Mouse (Mus musculus): Measurements from ENCODE around the gene Tcte2.

Tcte2 gene

DNA sequence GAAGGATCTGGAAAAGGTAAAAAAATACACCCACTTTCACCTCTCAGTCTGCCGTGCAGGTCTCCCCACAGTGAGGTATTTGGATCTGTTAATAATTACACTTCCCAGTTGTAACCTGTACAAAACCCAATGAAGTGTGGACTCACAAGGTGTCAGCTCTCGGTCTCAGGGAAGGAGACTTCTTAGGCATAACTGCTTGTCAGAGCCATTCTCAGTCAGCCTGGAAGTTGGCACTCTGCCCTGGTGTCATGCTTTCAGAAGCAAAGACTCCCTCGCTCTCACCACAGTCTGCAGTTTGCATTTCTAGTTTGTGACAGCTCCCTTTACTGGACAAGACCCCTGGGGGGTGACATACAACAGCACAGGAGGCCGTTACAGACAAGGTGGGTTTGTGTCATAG, 16.8 kb downstream of the Tcte2 start:
- no peak for DNase-seq

DNA sequence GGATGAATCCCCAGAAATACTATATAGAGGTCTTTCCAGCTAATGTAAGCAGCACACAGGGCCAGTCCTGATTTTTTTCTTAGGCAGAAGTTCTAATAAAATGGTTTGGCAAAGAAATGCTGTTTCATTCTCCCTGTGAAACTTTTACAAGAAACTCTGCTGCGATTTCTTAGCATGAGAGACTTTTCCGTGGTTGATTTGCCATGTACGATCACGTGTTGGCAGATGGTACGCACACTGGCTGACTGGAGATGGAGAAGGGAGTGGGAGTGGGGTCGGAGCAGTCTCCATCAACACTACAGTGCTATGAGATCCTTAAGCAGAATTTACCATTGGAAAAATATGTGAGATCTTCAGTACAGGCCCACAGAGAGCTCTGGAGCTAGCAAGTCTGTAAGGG, 17.4 kb downstream of the Tcte2 start:
- no peak for DNase-seq

DNA sequence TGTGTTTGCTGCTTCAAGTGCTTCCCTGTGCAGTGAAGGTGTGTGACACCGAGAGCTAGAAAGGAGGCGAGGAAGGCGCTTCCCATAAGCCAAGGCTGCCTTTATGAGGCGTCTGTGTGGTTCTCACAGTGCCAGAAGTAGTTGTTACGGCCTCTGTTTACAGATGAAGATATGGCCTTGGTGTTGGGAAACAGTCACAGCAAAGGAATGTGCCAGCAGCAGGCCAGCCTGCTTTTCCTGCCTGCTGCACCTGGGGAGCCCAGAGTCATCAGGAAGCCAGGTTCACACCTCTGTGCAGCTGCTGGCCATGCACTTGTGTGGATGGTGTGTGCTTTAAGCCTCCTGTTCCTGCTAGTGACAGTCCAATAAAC, 17.9 kb downstream of the Tcte2 start:
- DNase-seq: no peak

DNA sequence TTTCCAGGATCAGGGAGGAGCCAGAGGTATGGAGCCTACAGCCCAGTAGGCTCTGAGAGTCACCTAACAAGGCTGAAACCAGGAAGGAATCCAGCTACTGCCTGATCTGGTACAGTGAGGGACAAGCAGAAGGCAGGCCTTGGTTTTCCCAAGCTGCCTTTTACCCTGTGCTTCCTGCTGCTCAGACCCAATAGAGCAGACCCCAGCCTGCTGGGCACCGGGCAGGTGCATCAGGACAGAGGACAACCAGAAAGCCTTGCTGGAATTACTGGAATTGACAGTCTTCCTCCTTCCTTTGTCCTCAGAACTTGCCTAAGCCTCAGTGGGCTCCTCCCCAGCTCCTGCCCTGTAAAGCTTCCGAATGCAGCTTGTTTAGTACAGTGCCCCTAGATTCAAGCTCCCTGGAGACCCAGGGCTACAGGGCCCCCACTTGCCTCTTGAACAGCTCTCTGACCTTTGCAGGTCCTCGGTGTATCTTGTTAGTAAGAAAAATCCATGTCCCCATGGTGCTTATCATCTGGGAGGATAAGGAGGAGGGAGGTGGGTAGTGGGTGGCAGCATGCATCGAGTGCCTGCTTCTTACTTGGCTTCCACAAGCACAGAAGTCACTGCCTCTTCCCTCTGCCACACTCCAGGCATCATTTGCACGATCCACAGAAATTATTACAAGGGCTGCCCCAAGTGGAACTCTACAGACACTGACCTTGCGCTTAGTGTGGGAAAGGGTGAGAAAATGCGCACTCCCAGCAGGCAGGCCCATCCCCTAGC, 18.5 kb downstream of the Tcte2 start:
- DNase-seq: no peak

DNA sequence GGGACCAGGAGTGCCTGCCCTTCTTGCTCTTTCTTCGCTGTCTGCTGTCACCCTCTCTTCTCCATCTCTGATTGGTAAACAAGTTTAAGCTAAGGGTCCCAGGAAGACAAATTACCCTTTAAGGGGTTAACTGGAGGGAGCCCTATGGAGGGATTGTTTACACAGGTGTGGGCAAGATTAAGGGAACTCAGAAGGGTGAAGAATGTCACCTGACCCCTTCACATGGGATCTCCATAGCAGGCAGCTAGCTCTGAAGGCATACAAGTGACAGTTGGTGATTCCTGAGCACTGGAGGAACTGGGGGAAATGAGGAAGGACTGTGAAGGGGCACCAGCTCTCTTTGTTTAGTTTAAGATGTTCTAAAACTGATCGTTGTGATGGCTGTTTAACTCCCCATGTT, 19.3 kb downstream of the Tcte2 start:
- DNase-seq: no peak

DNA sequence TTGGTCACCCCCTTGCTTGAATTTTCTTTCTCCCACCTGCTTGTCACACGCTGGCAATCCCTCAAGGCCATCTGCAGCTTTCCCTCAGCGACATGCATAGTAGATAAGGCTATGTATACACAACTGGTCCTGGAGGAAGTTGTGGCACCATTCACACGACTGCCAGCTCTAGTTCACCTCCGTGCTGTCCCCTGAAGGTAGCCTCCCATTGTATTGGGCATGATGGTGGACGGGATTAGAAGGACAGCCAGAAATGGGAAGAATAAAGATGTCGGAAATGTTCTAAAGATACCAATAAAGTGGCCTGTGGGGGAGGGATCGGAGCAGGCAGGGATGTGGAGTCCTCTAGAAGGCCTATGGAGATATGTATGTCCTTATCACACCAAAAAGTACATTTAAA, 20.0 kb downstream of the Tcte2 start:
- no peak for DNase-seq

DNA sequence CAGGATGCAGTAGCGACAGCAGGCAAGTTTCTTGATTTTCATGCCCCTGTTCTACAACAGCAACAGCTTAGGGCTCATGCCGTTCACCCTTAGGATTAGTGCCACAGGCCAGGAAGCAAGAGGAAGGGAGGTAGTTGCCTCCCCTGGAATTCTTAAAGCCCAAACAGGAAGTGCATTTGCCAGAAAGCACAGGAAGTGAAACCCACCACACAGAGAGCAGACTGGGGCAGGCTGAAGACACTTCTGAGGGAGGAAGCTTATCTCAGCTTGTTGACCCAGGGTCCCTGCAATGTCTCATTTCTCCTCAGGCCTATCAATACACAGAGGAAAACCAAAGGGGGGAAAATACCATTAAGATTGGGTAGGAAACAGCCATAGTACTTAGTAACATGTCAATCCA, 20.8 kb downstream of the Tcte2 start:
- no peak for DNase-seq

DNA sequence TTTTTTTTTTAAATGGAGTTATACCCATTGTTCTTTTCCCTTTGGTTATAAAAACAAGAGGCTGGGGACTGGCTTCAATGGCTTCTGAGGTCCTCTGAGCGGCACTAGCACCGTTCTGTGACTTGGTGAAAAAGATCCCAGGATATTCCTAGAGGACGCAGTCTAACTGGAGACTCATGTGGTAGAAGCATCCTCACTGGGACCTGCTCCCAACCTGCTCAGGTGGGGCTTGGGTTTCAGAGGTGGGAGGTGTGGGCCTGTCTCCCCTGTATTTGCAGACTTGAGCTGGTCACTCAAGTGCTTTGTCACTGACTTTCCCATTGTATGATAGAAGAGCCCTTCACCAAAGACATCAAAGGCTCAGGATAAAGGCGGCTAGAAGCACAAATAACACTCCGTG, 21.6 kb downstream of the Tcte2 start:
- no peak for DNase-seq

DNA sequence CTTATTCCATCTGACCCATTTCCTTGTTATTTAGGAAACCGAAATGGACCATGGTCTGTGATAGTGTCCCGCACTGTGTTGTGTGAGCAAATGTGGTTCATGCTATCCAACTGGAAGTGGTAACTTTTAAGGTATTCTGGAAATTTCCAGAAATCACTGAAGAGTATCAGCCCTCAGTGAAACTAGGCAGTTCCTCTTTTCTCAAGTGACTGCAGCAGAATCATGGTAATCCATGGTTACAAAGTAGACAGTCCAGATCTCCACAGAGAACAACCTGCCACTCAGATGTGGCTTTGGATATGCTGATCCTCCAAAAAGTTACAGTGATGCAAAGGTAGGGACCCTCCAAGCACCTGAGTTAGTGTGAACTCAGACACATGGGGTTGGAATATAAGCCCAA, 22.7 kb downstream of the Tcte2 start:
- no peak for DNase-seq

DNA sequence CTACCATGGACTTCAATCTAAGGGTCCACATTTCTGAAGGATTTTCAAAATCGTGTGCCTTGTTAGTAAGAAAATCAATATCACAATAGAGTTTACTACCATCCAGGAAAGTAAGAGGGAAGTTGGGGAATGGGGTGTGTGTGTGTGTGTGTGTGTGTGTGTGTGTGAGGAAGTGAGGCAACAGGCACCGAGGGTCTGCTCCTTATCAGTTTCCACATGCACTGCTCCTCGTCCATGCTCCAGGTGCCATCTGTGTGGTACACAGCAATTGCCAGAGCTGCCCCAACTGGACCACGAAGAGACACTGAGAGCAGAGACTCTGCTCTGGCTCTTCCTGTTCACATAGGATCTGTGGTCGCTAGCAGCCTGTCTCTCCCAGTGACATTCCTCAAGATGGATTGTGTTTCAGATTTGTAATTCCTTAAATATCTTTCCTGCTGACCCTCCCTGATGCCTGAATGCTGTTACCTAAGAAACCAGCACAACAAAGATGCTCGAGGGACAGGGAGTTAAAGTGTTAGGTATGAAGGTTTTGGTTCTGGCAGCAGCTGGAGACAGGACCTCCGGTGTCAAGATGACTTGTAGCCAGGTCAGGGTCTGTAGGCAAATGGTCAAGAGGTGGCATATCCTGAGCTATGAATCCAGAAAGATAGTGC, 23.4 kb downstream of the Tcte2 start:
- no peak for DNase-seq

DNA sequence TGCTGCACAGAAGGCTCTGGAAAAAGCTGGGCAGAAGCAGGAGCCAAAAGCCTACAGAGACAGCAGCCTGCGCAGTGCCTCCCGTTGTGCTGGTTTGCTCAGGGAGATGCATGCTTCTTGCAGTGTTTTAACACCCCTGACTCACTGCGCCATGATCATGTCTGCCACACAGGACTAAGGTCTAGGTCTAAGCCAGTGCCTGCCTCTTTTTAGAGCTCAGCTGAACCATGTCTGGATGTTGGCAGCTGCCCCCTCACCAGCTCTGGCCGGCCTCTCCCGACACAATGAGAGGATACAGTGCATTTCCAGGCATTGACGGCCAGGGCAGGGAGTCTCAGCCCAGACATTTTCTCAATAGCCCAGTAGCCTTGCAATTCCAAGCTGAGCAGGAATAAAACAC, 24.3 kb downstream of the Tcte2 start:
- DNase-seq: no peak

DNA sequence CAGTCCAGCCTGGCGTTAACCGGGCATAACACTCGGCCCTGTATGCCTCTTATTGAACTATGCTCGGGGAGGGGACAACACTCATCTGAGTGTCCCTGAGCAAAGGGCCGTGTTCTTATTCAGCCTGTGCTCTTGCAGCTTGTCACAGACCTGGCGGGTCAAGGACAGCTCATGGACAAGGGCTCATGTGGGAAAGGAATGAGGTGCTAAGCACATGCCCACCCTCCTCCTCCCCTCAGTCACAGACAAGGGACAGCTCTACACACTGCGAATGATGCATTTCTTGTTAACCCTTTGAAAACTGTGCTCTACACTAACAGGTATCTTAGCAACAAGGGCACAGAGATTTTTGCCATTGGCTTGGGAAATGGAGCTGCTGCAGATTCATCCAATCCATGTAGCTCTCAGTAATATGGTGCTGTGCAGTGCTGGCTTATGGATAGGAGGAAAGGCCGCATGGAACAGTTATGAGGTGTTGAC, 25.8 kb downstream of the Tcte2 start:
- DNase-seq: no peak

DNA sequence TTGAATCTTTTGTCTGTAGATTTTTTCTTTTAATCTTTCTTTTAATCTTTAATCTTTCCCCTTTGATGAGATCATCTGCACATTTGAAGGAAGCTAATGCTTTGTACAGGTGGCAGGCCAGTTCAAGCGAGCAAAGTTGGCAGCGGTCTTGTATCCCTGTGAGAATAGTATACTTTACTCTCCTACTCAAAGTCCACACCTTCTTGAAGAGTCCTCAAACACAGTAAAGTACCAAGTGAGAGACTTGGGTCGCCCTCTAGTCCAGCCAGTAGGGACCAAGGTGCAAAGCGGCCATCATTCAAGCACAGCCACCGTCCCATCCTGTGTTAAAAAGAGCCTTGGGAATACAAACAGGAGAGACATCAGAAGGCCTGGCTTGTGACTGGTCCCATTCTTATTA, 26.6 kb downstream of the Tcte2 start:
- no peak for DNase-seq

DNA sequence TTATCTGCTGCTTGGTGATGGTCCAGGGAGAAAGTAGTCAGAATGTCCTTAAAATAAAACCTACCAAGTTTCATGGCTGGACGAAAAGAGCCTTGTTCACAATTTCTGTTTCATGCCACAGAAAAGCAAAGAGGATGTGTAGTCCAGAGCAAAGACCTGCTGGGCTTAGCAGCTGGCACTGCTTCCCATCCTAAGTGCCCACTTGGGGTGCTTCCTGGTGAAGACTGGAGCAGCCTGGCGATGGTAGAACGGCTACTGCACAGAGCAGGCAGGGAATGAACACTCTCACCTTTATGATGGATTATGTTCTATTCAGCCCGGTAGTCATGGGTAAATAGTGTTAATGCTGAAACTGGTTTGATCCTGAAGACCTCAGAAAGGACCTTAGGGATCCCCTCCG, 27.7 kb downstream of the Tcte2 start:
- DNase-seq: no peak

DNA sequence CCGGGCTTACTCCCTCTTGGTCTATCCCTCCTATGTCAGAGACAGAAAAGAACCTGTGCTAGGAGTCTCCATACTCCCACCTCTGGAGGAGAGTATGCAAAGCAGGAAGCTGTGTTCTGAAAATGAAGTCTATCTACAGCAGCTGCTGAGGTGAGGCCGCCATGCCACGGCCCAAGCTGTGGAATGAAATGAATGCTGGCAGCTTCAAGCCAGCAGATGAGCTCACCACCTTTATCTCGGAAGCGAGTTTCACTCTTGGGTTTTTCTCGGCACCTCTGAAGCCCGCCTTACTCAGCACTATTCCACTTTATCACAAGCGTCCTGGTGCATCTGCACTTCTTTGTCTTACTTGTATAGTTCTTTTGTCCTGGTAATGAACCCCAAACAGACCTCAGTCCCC, 28.9 kb downstream of the Tcte2 start:
- DNase-seq: no peak

DNA sequence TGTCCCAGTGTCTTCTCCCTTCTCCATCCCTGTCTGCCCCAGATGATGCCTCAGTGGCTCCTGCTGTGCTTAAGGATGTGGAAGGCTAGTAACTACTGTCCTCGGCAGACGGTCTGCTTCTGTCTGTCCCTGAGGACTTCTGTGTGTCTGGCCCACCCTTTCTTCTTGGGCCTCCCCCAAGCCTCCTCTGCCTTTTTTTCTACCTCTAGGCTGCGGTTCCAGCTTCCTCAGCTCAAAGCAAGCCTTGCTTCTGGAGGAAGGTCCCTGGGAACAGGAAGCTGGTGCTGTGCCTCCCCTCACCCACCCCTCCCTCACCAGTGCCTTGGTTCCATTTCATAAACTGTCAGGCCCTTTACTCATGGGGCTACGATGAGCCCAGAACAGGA, 29.9 kb downstream of the Tcte2 start:
- DNase-seq: no peak

DNA sequence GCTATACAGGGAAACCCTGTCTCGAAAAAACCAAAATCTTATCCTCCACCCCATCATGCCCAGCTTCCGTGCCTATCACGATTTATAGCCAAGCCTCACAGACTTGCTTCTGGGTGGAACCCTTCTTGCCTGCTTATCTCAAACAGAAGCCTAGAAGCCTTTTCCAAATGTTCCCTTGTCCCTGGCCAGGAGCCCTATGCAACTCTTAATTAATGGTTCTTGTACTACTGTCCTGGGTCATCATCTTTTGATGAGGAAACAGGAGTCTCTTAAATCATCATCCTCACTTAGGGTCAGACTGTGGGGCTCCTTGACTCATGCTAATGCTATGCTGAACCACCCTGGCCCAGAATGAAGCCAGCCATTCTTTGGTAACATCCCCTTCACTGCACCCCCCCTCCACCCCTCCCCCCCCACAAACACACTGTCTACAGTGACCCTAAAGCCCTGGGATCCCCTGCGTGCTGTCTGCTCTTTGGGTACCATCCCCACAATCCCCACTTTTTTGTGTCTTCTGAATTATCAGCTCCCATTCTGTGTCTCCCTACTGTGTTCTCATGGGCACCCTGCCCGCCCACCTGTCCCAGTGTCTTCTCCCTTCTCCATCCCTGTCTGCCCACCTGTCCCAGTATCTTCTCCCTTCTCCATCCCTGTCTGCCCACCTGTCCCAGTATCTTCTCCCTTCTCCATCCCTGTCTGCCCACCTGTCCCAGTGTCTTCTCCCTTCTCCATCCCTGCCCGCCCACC, 30.5 kb downstream of the Tcte2 start:
- no peak for DNase-seq

DNA sequence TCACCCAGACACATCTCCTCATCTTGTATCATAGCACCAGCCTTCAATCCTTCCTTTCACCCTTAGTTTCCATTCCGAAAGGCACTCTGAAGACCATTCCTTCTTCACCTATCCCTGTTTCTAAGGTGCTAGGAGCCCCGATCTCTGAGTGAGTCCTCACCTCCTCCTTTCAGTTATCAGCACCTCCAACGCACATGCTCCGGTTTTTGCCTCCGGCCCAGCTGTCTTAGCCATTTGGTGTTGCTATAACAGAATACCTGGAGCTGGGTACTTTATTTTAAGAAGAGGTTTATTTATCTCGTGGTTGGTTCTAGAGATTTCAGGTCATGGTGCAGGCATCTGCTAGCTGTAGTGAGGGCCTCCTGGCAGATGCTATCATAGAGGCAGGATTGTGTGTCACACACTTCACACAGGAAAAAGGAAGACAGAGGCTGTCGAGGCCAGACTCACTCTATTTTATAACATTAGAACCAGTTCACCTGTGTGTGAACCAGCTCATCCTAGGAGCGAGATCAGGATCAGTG, 34.7 kb downstream of the Tcte2 start:
- peak; percentile 35 for DNase-seq

DNA sequence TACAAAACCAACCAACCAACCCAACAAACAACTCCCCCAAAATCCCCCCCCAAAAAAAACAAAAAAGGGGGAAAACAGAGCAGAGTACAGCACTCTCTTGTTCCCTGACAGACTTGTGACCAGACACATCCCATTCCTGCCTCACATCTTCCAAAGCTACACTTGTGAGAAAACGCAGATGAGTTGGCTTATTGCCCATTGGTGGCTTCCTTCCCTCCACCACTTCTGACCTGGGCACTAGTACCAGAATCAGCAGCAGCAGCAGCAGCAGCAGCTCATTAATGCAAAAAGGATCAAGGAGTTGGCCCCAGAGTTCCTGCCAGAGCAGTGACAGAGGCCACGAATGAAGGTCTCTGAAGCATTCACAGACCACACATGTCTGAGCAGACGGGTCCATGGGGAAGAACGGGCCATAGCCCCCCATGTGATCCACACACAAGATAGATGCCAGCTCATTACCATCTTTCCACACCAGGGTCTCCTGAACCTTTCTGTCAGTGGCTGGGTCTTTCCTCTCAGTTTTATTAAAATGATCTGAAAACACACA, 36.5 kb downstream of the Tcte2 start:
- DNase-seq: no peak

DNA sequence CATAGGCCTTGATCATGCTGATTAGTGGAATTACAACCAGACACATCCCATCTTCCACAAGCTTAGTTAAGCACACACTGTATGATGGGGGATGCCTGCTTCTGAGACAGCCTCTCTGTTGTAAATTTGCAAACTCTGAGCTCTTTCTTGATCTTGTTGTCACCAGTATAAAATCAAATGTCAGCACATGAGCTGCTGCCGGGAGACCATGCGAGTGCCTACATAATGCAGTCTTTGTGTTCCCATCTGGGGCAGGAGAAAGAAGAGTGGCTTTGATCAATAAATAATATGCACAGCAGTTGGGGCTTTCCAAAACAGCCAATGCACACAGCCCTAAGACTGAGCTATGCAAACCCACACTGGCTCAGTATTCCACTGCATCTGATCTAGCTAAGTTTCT, 39.2 kb downstream of the Tcte2 start:
- DNase-seq: no peak

DNA sequence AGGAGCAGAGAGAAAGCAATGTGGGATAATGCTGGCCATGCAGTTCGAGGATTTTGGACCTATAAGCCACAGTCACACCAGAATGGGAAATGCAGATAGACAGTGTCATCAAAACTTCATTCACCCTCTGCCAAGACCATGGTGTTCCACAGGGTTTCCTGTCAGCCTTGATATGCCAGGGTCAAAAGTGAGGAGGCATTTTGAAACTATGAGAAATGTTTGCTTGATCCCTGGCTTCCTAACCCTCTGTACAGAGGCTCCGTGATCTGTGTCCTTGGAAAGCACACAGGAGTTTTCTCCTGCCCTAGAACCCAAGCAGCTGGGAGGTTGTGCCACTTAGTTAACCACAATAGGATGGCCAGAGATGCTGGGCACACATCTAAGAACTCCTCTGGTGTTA, 40.3 kb downstream of the Tcte2 start:
- DNase-seq: no peak

DNA sequence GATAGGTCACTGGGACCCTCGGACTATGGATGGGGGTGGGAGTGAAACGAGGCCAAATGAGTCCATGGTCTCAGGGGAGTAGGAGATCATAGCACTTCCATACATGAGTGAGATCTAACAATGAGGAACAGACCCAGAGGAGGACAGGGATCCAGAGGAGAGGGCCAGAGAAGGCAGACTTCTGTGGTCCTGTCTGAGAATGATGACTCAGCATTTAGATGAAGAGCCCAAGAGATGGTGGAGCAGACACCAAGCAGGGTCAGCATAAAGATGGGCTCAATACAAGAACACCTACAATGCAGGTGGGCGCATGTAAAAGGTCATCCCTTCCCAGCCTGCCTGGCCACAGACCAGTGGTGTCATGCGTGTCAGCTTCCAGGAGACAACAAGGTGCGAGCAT, 41.4 kb downstream of the Tcte2 start:
- DNase-seq: no peak

DNA sequence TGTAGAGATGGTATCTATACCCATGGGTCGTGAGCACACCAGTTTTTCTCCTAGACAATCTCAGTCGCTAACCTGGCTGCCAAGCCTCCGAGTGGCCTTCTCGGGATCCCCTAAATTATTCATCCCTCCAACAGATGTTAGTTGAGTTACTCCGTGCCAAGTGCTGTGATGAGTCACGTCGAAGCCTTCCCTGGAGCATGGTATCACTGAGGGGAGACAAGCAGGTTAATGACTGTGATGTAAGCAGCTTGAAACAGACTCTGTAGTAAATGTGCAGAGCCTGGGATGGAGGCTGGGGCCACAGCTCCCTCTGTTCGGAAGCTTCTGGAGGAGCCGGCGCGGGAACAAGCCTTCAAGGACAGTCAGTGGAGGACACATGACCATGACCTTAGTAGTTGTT, 44.2 kb downstream of the Tcte2 start:
- peak; percentile 28 for DNase-seq

DNA sequence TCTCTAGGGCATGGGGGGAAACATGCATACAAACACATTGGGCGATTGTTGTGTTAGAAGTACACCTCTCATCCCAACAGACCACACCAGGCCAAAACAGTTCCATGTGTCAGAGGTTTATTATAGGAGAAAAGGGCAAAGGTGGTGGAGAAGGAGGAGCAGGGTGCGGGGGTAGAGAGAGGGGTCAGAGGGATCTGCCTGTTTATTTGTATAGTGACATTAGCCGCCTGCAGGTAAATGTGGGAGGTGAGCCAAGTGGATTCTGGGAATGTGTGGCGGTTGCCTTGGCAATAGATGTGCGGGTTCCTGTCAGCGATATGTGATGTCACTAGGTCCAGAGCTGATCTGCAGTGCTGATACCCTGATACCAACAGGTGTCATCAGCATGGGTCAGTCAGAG, 45.3 kb downstream of the Tcte2 start:
- no peak for DNase-seq
